Mouse (Mus musculus): ENCODE data around the gene Phrf1. TPM values are rescaled to one million over a fixed set of nuclear protein-coding genes. Genes with fewer than 3 reads are reported as not detected.

Gene Phrf1
- polyA plus RNA-seq, 1 experiment from 2014 or later, result 50.2 TPM

DNA sequence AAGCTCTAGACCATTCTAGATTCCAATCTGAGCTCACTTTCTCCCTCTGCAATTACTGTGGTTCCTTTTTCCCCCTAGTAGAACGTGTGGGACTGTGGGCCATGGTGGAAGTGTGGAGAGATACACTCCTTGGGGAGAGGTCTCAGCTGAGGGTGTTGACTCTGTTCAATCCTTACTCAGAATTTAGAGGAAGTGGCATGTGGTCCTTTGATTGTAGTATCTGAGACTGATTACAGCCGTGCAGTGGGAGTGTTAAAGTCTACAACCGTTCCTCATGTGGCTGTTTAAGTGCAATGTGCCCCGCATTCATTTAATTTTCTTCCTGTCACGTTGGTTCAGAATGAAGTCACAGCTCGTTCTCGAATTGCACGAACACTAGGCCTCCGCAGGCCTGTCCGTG lies 27.6 kb downstream of the Phrf1 start:
- Histone ChIP-seq H3K36me3 (ENCODE audit: control insufficient read depth, insufficient read depth, low read length) (peaks cover 59% of the 10 kb centered on the region), H3K27ac (ENCODE audit: low read depth, low read length) (no peak overlapping the region), H3K4me3 (ENCODE audit: low read depth, low read length) (no peak overlapping the region), H3K27me3 (ENCODE audit: control insufficient read depth, insufficient read depth, low read length) (no peaks in the 10 kb centered on the region), H3K9me3 (replicated peaks; ENCODE audit: control insufficient read depth, low read length) (no peaks in the 10 kb centered on the region), H3K9ac (ENCODE audit: low read depth, low read length) (no peak overlapping the region), H3K4me2 (no peak overlapping the region), H3K4me1 (ENCODE audit: control insufficient read depth, insufficient read depth, low read length) (no peaks in the 10 kb centered on the region)
- WGBS (ENCODE audit: insufficient replicate concordance), result 93% methylated on average over 10 of the region's 10 CpGs
- ATAC-seq (replicated peaks; ENCODE audit: insufficient number of reproducible peaks, low FRiP score, low TSS enrichment), result no peak

DNA sequence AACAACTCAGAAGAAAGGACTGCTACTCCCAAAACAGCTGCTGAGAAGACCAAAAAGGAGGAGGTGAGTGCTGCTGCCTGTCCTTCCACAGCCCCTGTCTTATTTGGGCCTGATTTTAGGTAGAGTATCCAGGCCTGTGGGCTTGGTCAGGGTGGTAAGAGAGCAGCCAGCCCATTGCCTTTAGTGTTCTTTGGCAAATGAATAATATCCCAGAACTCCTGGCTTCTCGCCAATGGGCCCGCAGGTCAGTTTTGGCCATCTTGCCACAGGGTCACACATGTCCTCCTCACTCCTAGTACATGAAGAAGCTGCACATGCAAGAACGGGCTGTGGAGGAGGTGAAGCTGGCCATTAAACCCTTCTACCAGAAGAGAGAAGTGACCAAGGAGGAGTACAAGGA lies 32.9 kb downstream of the Phrf1 start:
- Histone ChIP-seq H3K36me3 (ENCODE audit: control insufficient read depth, insufficient read depth, low read length) (peaks cover 63% of the 10 kb centered on the region), H3K4me1 (ENCODE audit: control insufficient read depth, insufficient read depth, low read length) (peaks cover 9% of the 10 kb centered on the region; the same call in 1 of the 2 replicates), H3K4me3 (ENCODE audit: low read depth, low read length) (no peak overlapping the region), H3K27me3 (ENCODE audit: control insufficient read depth, insufficient read depth, low read length) (no peaks in the 10 kb centered on the region), H3K27ac (ENCODE audit: low read depth, low read length) (no peak overlapping the region), H3K9me3 (replicated peaks; ENCODE audit: control insufficient read depth, low read length) (no peaks in the 10 kb centered on the region), H3K9ac (ENCODE audit: low read depth, low read length) (no peak overlapping the region), H3K4me2 (no peak overlapping the region)
- 83% methylated on average over 3 of the region's 3 CpGs for WGBS (ENCODE audit: insufficient replicate concordance)
- no peak for ATAC-seq (replicated peaks; ENCODE audit: insufficient number of reproducible peaks, low FRiP score, low TSS enrichment)

DNA sequence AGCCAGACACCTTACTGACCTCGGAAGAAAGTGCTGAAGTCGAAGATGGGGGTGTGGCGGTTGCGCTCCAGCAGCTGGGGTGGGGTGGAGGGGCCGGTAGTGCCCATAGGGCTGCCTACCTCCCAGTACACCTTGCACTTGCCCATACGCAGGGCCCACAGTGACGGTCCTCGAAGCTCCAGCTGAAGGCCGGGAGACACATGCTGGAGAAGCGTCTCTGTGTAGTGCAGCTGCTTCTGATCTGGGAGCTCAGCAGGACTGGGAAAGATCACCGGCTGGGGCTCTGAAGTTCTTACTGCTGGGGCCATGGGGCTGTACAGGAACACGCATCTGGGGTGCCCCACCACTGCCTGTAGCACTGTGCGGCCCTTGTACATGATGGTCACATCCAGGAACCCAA lies 35.1 kb downstream of the Phrf1 start:
- Histone ChIP-seq H3K4me2 (no peak overlapping the region), H3K36me3 (ENCODE audit: control insufficient read depth, insufficient read depth, low read length) (peaks cover 44% of the 10 kb centered on the region), H3K27me3 (ENCODE audit: control insufficient read depth, insufficient read depth, low read length) (no peaks in the 10 kb centered on the region), H3K4me1 (ENCODE audit: control insufficient read depth, insufficient read depth, low read length) (peaks cover 11% of the 10 kb centered on the region; the same call in 1 of the 2 replicates), H3K9me3 (replicated peaks; ENCODE audit: control insufficient read depth, low read length) (no peaks in the 10 kb centered on the region), H3K9ac (ENCODE audit: low read depth, low read length) (no peak overlapping the region), H3K27ac (ENCODE audit: low read depth, low read length) (no peak overlapping the region), H3K4me3 (ENCODE audit: low read depth, low read length) (no peak overlapping the region)
- 86% methylated on average over 13 of the region's 13 CpGs for WGBS (ENCODE audit: insufficient replicate concordance)
- no peak for ATAC-seq (replicated peaks; ENCODE audit: insufficient number of reproducible peaks, low FRiP score, low TSS enrichment)

DNA sequence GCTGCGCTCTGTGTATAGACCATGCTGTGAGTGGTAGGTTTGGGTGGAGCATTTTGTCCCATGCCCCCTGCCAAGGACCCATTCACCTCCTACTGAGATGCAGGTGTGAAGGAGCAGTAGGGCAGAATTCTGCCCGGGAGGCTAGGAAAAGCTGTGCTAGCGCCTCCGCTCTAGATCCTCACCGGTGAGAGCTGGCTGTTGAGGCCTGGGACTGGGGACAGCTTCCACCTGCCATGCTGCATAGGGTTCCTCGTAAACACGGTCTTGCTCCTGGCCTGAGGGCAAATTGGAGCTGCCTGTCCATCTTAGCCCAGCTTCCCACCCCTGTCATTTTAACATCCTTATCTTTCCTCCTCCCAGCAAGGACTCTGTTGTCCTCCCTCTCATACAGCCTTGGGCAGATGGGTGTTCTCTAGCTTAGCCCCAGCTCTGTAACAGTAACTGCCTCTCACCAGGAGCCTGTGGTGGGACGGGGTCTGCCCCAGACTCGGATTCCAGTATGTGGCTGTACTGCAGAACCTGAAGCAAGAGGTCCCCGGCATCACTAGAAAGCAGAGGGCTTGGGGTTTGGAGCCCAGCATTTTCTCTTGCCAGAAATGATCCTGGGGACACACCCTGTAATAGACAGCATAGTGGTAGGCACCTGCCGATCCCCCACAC lies 35.6 kb downstream of the Phrf1 start:
- peaks cover 11% of the 10 kb centered on the region; the same call in 1 of the 2 replicates for H3K4me1 ChIP-seq (ENCODE audit: control insufficient read depth, insufficient read depth, low read length)
- H3K4me3 ChIP-seq (ENCODE audit: low read depth, low read length), result no peak overlapping the region
- ATAC-seq (replicated peaks; ENCODE audit: insufficient number of reproducible peaks, low FRiP score, low TSS enrichment), result no peak
- H3K9ac ChIP-seq (ENCODE audit: low read depth, low read length), result no peak overlapping the region
- no peaks in the 10 kb centered on the region for H3K27me3 ChIP-seq (ENCODE audit: control insufficient read depth, insufficient read depth, low read length)
- H3K36me3 ChIP-seq (ENCODE audit: control insufficient read depth, insufficient read depth, low read length), result peaks cover 39% of the 10 kb centered on the region
- 72% methylated on average over 11 of the region's 11 CpGs for WGBS (ENCODE audit: insufficient replicate concordance)
- H3K4me2 ChIP-seq, result no peak overlapping the region
- no peaks in the 10 kb centered on the region for H3K9me3 ChIP-seq (replicated peaks; ENCODE audit: control insufficient read depth, low read length)
- no peak overlapping the region for H3K27ac ChIP-seq (ENCODE audit: low read depth, low read length)

DNA sequence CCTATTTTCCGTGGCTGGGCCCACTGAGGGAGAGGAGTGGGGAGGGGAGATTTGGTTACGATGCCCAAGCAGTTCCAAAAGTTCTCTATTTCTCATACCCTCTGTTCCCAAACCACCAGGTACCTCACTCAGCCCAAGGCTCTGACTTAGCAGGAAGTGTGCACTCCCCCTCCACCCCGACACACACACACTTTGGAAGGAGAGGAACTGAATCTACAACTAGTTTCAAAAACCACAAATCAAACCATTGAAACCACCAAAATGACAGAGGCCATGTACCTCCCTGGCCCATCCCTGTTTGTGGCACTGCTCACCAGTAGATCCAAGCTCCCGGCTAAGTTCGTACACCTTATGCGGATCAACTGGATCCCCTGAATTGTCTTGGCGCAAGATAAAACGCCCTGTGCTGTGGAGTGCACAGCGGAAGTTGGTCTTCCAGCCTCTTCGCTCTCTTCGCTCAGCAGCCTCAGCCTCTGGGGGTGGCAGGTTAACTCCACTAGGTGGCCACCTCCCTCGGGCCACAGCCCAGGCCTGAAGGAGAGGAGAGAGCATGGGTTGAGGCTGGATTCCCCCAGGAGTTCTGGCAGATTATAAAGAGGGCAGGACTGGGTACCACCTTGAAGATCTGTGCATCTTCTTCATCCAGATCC lies 36.3 kb downstream of the Phrf1 start:
- no peaks in the 10 kb centered on the region for H3K27me3 ChIP-seq (ENCODE audit: control insufficient read depth, insufficient read depth, low read length)
- 0 out of 2 replicates have a peak, but pooled peaks have one; percentile 39 for ATAC-seq (replicated peaks; ENCODE audit: insufficient number of reproducible peaks, low FRiP score, low TSS enrichment)
- peaks cover 33% of the 10 kb centered on the region for H3K36me3 ChIP-seq (ENCODE audit: control insufficient read depth, insufficient read depth, low read length)
- H3K27ac ChIP-seq (ENCODE audit: low read depth, low read length), result no peak overlapping the region
- H3K4me2 ChIP-seq, result peak overlapping the region; percentile 94
- H3K4me3 ChIP-seq (ENCODE audit: low read depth, low read length), result 0 out of 2 replicates have a peak overlapping the region, but pooled peaks have one; percentile 54
- WGBS (ENCODE audit: insufficient replicate concordance), result 31% methylated on average over 12 of the region's 12 CpGs
- H3K9me3 ChIP-seq (replicated peaks; ENCODE audit: control insufficient read depth, low read length), result no peaks in the 10 kb centered on the region
- H3K4me1 ChIP-seq (ENCODE audit: control insufficient read depth, insufficient read depth, low read length), result peaks cover 11% of the 10 kb centered on the region; the same call in 1 of the 2 replicates
- peak overlapping the region; percentile 39; the same call in 1 of the 2 replicates for H3K9ac ChIP-seq (ENCODE audit: low read depth, low read length)

DNA sequence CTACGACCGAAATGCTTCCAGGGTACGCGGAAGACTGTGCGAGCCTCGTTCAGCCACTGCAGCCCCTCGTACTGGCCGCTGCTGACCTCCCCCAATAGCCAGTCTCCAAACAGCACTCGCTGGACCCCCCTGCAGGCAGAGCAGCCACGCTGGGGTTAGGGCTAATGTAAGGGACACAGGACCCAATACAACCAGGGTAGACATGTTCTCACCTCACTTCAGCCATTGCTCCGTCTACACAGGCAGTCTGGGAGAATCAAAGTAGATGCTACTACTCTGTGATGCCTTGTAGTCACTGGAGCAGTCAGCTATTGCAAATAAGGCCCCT lies 36.8 kb downstream of the Phrf1 start:
- Histone ChIP-seq H3K9me3 (replicated peaks; ENCODE audit: control insufficient read depth, low read length) (no peaks in the 10 kb centered on the region), H3K9ac (ENCODE audit: low read depth, low read length) (peak overlapping the region; percentile 65; the same call in 1 of the 2 replicates), H3K4me3 (ENCODE audit: low read depth, low read length) (peak overlapping the region; percentile 54; the same call in 1 of the 2 replicates), H3K27ac (ENCODE audit: low read depth, low read length) (no peak overlapping the region), H3K27me3 (ENCODE audit: control insufficient read depth, insufficient read depth, low read length) (no peaks in the 10 kb centered on the region), H3K4me1 (ENCODE audit: control insufficient read depth, insufficient read depth, low read length) (peaks cover 11% of the 10 kb centered on the region; the same call in 1 of the 2 replicates), H3K4me2 (peak overlapping the region; percentile 94), H3K36me3 (ENCODE audit: control insufficient read depth, insufficient read depth, low read length) (peaks cover 30% of the 10 kb centered on the region)
- no peak for ATAC-seq (replicated peaks; ENCODE audit: insufficient number of reproducible peaks, low FRiP score, low TSS enrichment)
- 37% methylated on average over 11 of the region's 11 CpGs for WGBS (ENCODE audit: insufficient replicate concordance)

DNA sequence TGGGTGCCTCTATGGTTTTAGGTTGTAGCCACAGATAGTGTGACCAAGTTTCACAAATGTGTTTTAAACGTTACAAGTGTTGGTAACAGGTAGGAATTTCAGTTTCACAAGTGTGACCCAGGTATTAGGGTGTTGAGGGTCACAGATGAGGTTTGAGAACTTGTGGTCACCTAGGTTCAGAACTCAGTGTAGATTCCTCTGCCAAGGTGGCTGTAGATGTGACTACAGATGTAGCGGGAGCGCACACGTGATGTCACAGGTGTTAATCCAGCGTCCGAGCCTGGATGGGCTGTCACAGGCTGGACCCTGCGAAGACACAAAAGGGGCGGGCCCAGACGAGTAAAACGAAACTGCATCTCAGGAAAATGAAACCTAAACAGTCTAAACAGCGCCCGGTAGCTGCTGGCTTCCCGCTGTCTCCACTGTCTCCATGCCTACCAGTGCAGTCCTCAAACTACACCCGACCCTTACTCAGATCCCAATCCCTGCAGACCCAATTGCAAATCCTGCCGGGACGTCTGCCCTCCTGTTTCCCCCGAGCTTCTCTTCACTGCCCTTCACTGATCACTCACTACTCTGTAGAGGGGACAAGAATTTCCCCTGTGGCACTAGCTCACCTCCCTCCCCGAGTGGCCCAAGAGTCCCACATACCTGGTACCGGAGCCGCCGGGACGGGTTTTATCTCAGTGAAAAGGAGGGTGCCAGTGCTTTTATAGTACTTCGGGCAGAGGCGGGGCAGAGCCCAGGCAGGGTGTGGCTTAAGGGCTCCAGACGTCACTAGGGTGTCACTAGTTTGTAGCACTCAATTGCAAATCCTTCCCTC lies 37.4 kb downstream of the Phrf1 start, which contains the start of gene Irf7:
Gene Irf7 (minus strand): TSS at position 743 of the 823 bp plus-strand sequence.
- Histone ChIP-seq H3K27ac (ENCODE audit: low read depth, low read length) (no peak within 1 kb of the TSS), H3K4me1 (ENCODE audit: control insufficient read depth, insufficient read depth, low read length) (peaks cover 11% of the 10 kb centered on the region; the same call in 1 of the 2 replicates), H3K4me2 (peak within 1 kb of the TSS; percentile 94), H3K4me3 (ENCODE audit: low read depth, low read length) (peak within 1 kb of the TSS; percentile 54), H3K36me3 (ENCODE audit: control insufficient read depth, insufficient read depth, low read length) (peaks cover 25% of the 10 kb centered on the region), H3K9me3 (replicated peaks; ENCODE audit: control insufficient read depth, low read length) (no peaks in the 10 kb centered on the region), H3K9ac (ENCODE audit: low read depth, low read length) (peak within 1 kb of the TSS; percentile 65), H3K27me3 (ENCODE audit: control insufficient read depth, insufficient read depth, low read length) (no peaks in the 10 kb centered on the region)
- 10% methylated on average over 25 of the region's 25 CpGs for WGBS (ENCODE audit: insufficient replicate concordance)
- peak; percentile 70 for ATAC-seq (replicated peaks; ENCODE audit: insufficient number of reproducible peaks, low FRiP score, low TSS enrichment)

DNA sequence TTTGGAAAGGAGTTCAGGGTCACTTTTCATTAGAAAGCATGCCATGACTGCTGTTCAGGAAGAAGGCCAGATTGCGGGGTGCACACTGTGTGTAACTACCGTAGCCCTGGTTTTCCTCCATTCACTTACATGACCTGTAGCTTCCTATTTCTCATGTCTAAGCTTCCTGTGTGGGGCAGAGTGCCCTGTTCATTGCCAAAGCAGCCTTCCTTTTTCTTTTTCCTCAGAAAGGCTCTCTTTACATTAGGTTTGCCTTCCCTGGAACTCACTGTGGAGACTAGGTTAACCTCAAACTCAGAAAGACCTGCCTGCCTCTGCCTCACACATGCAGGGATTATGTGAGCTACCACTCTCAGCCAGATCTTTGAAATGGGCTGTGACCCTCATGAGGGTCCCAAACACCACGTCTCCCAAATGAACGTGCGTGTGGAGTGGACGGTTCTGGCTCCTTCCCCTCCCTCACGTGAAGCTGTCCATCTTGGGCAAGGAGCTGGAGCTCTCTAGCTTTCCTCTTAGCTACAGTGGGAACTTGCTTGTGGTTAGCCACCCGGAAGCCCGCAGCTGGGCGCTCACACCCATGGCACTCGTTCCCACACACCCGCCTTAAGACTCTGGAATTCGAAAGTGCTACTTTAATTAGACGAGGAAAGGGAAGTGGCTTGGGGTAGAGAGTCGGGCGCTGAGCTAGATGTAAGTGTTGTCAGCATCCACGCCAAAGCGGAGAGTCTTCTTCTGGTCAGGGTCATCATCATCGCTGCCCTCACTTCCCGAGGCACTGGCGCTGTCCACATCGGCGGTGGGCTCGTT lies 40.1 kb downstream of the Phrf1 start:
- no peaks in the 10 kb centered on the region for H3K9me3 ChIP-seq (replicated peaks; ENCODE audit: control insufficient read depth, low read length)
- H3K4me1 ChIP-seq (ENCODE audit: control insufficient read depth, insufficient read depth, low read length), result peaks cover 11% of the 10 kb centered on the region; the same call in 1 of the 2 replicates
- no peaks in the 10 kb centered on the region for H3K27me3 ChIP-seq (ENCODE audit: control insufficient read depth, insufficient read depth, low read length)
- no peak for ATAC-seq (replicated peaks; ENCODE audit: insufficient number of reproducible peaks, low FRiP score, low TSS enrichment)
- WGBS (ENCODE audit: insufficient replicate concordance), result 62% methylated on average over 24 of the region's 24 CpGs
- H3K4me3 ChIP-seq (ENCODE audit: low read depth, low read length), result 0 out of 2 replicates have a peak overlapping the region, but pooled peaks have one; percentile 5
- peak overlapping the region; percentile 38 for H3K4me2 ChIP-seq
- H3K9ac ChIP-seq (ENCODE audit: low read depth, low read length), result no peak overlapping the region
- peaks cover 3% of the 10 kb centered on the region for H3K36me3 ChIP-seq (ENCODE audit: control insufficient read depth, insufficient read depth, low read length)
- H3K27ac ChIP-seq (ENCODE audit: low read depth, low read length), result no peak overlapping the region

Measured in heart, embryonic 11.5 days (tissue).